Mouse (Mus musculus) layer of hippocampus, postnatal 25 days (tissue): ENCODE results near the gene Wdr66. TPM values are rescaled to one million over a fixed set of nuclear protein-coding genes. Genes with fewer than 3 reads are reported as not detected.
A peak's percentile ranks its signal among the peaks of the same experiment; 100 is the strongest.

ENCODE experiments used
- DNase-seq, 2 experiments: peaks; one replicate each; pipeline ENCODE4 v3.0.0; 2022; ENCODE audit warnings: mixed read lengths in 2 of 2, low spot score in 1 of 2; ENCODE audit errors: extremely low spot score in 1 of 2
- total RNA-seq, 2 experiments: library from RNA; stranded (reverse); gene quantifications; 2 replicates each; pipeline ENCODE4 v1.2.3; 2021

The Wdr66 gene
- total RNA-seq, 2 experiments from 2014 or later = 2.8 to 3.2 TPM

DNA sequence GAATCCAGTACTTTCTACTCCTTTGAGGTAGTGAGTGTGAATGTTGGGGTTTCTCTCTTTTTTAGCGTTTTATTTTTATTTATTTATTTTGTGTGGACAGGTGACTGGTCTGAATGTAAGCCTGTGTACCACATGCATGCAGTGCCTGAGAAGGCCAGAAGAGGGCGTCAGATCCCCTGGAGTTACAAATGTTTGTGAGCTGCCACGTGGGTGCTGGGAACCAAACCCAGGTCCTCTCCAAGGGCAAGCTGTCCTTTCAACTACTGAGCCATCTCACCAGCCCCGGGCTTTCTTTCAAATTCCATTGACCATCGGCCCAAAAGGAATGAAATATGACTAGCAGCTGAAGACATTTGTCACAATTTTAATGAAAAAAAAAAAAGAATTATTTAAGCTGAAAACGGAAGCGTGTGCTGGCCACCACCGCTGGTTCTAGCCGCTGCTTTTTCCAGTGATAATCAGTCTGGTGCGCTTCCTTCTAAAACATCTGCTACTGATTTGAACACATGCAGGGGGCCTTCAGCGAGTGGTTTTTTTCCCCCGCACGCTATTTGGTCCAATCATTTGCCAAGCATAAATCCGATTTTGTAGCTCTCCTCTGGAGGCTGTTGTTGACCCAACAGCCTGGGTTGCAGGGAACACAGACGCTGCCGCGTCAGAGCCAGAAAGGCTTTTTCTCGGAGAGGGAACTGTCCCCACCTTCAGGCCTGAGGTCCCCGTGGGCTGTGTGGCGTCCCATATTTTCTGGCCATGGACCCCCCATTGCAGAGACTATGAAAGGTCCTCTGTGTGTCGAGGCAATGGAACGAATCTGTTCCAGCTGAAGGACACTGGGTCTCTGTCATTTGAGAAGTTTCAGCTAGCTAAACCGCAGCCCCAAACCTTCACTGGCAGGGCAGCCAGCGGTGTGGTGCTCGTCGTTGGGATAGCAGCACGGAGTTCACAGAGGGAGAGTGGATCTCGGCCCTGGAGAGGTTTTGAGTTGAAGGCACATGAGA, 16.9 kb downstream of the Wdr66 start:
- DNase-seq = no peak

- no peak for DNase-seq
These were observed 19.0 kb downstream of the Wdr66 start for GRCm38 (mm10) chr5:123270917-123271316.

DNA sequence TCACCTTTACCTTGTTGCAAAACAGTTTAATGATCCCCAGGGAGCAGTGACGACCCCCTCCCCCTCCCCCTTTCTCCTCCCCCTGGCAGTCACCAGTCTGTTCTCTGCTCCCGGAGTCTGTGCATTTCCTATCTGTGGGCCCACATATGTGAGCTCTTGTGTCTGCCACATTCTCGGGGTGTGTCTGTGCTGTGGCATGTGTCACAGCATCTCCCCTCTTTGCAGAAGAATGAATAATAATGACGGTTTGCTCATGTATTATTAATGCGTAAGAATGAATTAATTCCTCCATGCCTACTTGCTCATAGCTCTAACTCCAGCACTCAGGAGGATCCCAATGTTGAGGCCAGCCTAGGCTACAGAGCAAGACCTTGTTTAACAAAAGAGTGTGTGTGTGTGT, 21.0 kb downstream of the Wdr66 start:
- DNase-seq = no peak

DNA sequence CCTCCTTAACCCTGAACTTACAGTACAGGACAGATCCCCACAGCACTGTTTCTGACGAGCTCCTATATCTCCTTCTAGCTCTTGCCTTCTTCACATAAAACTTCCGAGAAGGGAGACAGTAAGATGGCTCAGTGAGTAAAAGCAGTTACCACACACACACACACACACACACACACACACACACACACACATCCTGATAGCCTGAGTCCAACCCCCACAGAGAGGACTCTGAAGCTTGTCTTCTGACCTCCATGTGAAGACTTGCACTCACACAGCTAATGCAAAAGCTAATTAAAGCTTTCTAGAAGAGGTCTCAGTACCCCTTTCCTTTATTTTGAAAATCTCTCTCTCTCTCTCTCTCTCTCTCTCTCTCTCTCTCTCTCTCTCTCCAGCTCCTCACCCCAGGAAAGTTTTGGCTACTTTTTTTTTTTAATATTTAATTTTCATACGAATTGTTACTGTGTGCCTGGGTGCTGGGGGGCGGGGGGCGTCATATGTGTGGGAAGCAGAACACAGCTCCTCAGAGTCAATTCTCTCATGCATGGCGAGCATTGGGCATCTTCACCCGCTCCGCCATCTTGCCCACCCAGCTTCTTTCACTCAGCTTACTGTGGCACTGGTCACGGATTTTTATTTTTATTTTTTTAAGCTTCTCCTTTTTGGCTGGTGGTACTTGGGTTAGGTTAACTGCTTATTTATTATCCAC, 24.9 kb downstream of the Wdr66 start:
- no peak for DNase-seq

DNA sequence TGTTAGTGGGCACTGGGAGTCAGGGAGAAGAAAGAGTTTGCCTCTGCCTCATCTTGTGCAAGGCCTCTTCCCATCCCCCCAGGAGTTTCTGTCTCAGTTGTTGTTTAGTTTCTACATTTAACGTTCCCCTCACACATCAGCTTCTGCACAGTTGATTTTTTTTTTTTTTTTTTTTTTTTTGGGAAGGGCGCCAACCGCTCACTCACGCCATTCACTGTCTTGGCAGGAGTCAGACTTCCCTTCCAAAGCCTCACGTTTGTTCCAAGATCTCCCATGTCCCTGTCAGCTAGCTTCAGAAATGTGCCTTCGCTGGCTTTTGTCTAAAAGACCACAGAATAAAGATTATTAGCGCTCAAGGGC, 25.4 kb downstream of the Wdr66 start:
- DNase-seq = no peak

DNA sequence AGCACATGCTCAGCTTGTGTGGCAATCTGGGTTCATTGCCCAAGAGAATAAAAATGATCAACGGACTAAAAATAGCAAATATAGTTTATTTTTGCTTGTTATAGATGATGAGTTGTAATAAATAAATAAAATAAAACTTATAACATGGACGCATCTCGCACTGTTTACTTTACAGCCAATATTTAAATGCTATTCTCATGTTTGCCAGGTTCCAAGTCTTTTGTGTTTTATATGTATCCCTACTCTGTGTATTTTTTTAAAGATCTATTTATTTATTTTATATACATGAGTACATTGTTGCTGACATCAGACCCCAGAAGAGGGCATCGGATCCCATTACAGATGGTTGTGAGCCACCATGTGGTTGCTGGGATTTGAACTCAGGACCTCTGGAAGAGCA, 25.8 kb downstream of the Wdr66 start:
- no peak for DNase-seq

DNA sequence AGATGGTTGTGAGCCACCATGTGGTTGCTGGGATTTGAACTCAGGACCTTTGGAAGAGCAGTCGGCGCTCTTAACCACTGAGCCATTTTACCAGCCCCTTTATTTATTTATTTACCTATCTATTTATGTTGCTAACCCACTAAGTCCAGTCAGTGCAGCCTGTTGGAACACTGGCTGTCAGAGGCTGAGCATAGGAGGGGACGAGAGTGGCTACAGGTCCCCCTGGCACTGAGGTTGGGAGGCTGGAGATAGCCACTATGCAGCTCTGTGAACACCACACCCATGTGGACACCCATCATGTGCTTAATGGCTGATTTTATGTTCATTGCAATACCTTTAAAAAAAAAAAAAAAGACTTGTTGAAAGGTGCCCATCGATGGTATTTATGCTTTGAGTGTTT, 27.3 kb downstream of the Wdr66 start:
- no peak for DNase-seq

GRCm38 (mm10) chr5:123281336-123282136, 29.6 kb downstream of the Wdr66 start:
- DNase-seq = no peak

- peak; percentile 38 to 68 for DNase-seq
These were observed 33.3 kb downstream of the Wdr66 start for GRCm38 (mm10) chr5:123285174-123285573.

- no peak for DNase-seq
These were observed 36.2 kb downstream of the Wdr66 start for GRCm38 (mm10) chr5:123288079-123288478.

DNA sequence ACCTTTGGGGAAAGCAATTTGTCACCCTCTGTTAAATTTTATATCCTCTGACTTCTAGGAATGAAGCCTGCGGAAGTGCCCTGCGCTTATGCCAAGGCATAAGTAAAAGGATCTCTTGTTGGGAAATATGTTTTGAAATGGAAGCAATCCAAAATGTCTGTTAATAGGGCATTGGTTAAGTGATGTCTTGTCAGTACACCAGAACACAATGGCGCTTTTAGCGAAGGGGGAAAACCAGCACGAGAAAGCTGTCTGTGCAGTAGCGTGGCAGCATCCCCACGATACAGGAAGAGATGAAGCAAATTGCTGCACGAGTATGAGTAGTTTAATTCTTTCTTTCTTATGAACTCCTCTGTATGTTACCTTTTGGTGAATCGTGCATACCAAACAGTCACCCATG, 42.8 kb downstream of the Wdr66 start:
- no peak for DNase-seq

- DNase-seq = no peak
These were observed 44.4 kb downstream of the Wdr66 start for GRCm38 (mm10) chr5:123296224-123296806.

GRCm38 (mm10) chr5:123296972-123297754, 45.3 kb downstream of the Wdr66 start:
- no peak for DNase-seq

DNA sequence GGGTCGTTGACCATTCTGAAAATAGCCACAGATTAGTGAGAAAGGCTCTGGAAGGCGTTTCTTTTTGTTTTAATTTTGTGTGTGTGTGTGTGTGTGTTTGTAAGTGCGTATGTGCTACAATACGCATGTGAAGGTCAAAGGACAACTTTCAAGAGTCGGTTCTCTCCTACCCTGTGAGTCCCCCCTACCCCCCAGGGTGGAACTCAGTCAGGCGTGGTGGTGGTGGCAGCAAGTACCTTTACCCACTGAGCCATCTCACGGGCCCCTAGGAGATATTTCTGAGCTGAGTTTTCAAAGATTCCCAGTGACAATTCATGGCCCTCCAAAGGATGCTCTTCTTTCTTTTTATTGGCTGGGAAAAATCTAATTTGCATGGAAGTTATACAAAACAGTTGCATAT, 45.9 kb downstream of the Wdr66 start:
- DNase-seq = no peak

- no peak for DNase-seq
These were observed 46.6 kb downstream of the Wdr66 start for GRCm38 (mm10) chr5:123298526-123298925.

DNA sequence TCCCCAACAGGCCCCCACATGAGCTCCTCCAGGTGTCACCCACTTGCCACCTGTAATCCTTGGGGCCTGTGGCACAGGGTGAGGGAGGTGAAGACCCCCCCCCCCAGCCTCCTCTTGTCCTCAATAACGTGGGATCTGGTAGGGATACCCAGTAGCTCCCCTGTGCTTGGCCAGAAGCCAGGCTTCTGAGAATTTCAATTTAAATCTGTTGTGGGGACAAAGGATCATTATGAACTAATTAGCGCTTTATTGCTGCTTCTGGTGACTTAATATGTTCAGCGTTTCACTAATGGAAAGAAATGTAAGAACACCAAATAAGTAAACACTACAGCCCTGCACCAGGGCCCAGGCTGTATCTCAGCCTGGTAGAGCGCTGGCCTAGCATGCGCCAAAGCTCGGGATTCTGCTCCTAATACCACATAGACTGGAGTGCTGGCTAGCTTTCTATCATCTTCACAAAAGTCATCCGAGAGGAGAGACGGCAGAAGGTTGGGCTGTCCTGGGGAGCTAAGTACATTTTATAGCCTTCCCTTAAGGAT, 48.7 kb downstream of the Wdr66 start:
- DNase-seq = no peak

DNA sequence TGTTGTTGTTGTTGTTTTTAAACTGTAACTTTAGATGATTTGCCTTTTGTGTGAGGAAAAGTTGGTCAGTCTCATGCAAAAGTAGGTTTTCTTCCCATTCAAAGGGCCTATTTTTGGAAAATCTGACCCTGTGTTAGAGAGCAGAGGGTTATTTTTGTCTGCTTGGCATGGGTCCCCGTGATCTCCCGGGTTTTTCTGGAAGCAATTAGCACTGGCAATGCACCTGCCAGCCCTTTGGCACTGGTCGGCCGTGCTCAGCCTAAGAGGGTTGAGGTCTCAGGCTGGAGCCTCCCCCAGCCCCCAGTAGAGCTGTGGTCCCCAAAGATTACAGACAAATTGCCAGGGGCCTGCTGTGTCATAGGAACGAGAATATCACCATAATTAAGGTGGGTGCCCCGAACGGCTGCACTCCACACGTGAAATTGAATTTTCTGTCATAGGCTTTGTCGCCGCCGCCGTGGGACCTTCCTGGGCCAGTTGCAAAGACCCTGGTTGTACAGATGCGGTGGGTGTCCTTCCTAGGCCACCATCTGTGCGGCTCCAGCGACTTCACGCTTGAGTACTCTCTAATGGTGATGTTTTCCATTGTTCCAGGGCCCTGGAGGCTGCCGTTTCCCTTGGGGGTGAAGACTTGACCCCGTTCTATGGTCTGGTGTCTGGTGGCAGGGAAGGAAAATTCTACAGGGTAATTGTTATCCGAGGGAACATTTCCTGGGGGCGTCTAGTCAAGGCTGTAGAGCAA, 50.0 kb downstream of the Wdr66 start:
- no peak for DNase-seq

DNA sequence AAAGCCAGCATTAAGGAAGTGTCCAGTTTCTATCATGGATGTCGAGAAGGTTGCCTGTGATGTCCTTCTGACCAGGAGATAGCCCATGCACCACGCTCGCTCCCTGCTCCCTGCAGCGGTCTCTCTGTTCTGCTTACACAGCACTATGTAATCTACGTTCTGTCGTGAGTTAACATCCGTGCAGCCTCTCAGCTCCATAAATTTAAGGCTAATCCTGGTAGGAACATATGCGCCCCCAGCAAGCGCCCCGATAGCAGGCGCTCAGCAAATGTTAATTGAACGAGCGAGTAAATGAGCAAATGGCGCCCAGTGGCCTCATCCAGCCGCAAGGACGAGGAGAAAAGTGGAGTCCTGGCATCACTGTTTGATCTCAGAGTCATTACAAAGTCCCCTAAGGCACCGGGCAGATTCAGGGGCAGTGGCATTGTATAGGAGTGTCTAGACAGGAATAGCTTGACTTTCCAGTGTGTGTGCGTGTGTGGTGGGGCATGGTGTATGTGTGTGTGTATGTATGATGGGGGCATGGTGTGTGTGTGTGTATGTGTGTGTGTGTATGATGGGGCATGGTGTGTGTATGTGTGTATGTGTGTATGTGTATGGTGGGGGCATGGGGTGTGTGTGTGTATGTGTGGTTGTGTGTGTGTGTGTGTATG, 55.9 kb downstream of the Wdr66 start:
- DNase-seq = no peak
